Mouse (Mus musculus) E14TG2a.4 (cell line): ENCODE results near the gene Sik3.

Experiments
- CTCF ChIP-seq: conservative IDR thresholded peaks from 2 replicates; pipeline ENCODE4 v1.5.1; 2014; ENCODE audit warnings: low read length
- NANOG ChIP-seq: IDR thresholded peaks from 2 replicates; pipeline ENCODE4 v1.6.1; 2014; ENCODE audit warnings: borderline replicate concordance, low read length, mixed read lengths
- POU5F1 ChIP-seq: IDR thresholded peaks from 2 replicates; pipeline ENCODE4 v1.6.1; 2014; ENCODE audit warnings: low read length, borderline replicate concordance

DNA sequence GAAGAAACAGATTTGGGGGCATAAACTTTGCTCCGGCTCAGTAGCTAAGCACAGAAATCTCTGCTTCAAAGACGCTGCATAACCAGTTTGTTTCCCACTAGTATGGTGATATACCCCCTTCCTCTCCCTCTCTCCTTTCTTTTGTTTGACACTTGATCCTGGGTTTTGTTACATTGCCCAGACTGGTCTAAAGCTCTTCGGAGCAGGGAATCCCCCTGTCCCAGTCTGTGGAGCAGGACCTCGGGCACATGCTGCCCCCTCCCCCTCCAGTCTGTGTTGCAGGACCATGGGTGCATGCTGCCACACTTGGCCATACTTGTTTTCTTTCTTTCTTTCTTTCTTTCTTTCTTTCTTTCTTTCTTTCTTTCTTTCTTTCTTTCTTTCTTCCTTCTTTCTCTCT lies 77.4 kb downstream of the Sik3 start:
- TF ChIP-seq CTCF (no peak), POU5F1 (no peak), NANOG (no peak)
